Mouse (Mus musculus) megakaryocyte, embryonic 14.5 days (primary cell): ENCODE results near the gene Grwd1. TPM values are rescaled to one million over a fixed set of nuclear protein-coding genes. Genes with fewer than 3 reads are reported as not detected.

Experiments
- H3K27me3 ChIP-seq: replicated peaks from 2 replicates; pipeline ENCODE3; 2012; ENCODE audit warnings: inconsistent platforms
- H3K36me3 ChIP-seq: replicated peaks from 2 replicates; pipeline ENCODE3; 2012; ENCODE audit warnings: low read length, inconsistent platforms, mixed read lengths
- H3K4me1 ChIP-seq: 2 replicates; pipeline ENCODE4 v1.6.1; 2012; ENCODE audit warnings: inconsistent platforms
- H3K4me3 ChIP-seq: replicated peaks from 2 replicates; pipeline ENCODE3; 2012; ENCODE audit warnings: moderate library complexity, mild to moderate bottlenecking, inconsistent platforms
- H3K9me3 ChIP-seq: 2 replicates; pipeline ENCODE4 v1.6.1; 2012; ENCODE audit warnings: inconsistent platforms
- FLI1 ChIP-seq: IDR thresholded peaks from 2 replicates; pipeline ENCODE4 v1.6.1; 2012; ENCODE audit warnings: low read length, inconsistent platforms, mixed read lengths
- GATA1 ChIP-seq: IDR thresholded peaks from 3 replicates; pipeline ENCODE4 v1.6.1; 2012; ENCODE audit warnings: mixed read lengths, low read length, inconsistent platforms, borderline replicate concordance
- polyA plus RNA-seq: library from polyadenylated mRNA; stranded (reverse); fragments of >175 nt; gene quantifications from 2 replicates; pipeline ENCODE4 v1.2.3, GENCODE M21; 2012; ENCODE audit warnings: low replicate concordance; ENCODE audit not compliant: insufficient read depth

The Grwd1 gene
- polyA plus RNA-seq, 1 experiment, result 20.5 TPM

DNA sequence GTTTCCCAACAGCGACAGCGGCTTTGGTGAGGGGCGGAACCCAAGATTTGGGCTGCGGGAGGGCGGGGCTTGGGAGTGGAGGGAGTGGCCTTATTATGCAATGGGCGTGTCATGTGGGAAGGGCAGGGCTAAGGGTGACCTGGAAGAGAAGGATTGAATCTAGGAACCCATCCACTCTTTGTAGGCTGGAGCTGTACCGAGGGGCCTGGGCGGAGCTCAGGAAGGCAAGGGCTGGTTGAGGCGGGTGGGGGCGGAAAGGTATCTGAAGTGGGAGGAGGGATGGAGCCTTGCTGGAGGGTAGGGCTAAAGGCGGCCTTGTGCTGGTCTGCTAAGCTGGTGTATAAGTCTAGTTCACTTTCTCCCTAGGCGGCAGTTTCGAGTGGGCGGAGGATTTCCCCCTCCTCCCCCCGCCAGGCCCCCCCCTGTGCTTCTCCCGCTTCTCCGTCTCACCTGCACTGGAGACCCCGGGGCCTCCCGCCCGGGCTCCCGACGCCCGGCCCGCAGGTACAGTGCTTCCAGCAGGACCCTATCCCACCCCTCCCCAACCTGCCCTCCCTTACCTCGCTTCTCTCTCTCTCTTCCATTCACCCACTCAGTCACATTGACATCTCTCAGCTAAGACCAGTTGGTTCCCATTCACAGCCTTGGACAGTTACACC lies 30.1 kb downstream of the Grwd1 start:
- peak overlapping the region; percentile 92 for H3K4me3 ChIP-seq
- no peaks in the 10 kb centered on the region for H3K36me3 ChIP-seq
- H3K4me1 ChIP-seq, result peaks cover 40% of the 10 kb centered on the region
- TF ChIP-seq FLI1 (no peak), GATA1 (no peak)
- no peaks in the 10 kb centered on the region for H3K9me3 ChIP-seq
- H3K27me3 ChIP-seq, result peaks cover 61% of the 10 kb centered on the region

DNA sequence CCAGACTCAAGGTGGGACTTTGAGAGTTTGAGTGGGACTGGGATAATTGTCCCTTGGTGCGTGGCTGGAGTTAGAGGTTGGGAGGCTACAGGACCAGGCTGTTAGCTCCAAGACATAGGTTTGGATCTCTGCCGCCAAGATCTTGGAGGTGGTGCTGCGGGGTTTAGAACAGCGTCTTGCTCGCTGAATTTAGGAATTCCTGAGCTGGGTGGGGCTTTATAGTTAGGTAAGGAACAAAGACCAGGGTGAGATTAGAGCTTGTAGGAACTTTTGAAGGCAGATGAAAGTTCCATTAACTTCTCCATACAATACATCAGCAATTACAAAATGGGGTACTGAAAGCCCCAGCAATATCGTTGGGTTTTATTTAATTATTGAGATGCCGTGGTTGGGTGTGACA lies 30.7 kb downstream of the Grwd1 start:
- peak overlapping the region; percentile 92 for H3K4me3 ChIP-seq
- no peaks in the 10 kb centered on the region for H3K36me3 ChIP-seq
- H3K27me3 ChIP-seq, result peaks cover 64% of the 10 kb centered on the region
- H3K4me1 ChIP-seq, result peaks cover 40% of the 10 kb centered on the region
- TF ChIP-seq FLI1 (no peak), GATA1 (no peak)
- no peaks in the 10 kb centered on the region for H3K9me3 ChIP-seq

DNA sequence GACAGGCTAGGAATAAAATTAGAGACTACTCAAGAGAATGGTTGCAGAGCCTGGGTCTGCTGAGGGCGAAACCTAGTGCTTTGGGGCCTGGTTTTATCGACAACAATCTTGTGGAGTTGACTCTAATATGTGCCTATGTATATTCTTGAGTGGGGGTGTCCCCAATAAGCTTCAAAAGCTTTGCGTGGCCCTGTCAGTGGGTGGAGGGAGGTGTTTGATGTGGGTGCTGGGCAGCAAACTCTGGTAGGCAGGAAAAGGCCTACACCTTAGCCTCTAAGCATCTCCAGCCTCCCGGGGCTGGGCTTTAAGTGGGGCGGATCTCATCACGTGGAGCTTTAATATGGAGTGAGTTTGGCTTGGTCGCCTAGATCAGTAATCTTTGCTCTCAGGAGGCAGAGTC lies 31.8 kb downstream of the Grwd1 start:
- no peaks in the 10 kb centered on the region for H3K36me3 ChIP-seq
- TF ChIP-seq GATA1 (no peak), FLI1 (no peak)
- H3K9me3 ChIP-seq, result no peaks in the 10 kb centered on the region
- H3K27me3 ChIP-seq, result peaks cover 65% of the 10 kb centered on the region
- H3K4me1 ChIP-seq, result peaks cover 40% of the 10 kb centered on the region
- peak overlapping the region; percentile 92 for H3K4me3 ChIP-seq

DNA sequence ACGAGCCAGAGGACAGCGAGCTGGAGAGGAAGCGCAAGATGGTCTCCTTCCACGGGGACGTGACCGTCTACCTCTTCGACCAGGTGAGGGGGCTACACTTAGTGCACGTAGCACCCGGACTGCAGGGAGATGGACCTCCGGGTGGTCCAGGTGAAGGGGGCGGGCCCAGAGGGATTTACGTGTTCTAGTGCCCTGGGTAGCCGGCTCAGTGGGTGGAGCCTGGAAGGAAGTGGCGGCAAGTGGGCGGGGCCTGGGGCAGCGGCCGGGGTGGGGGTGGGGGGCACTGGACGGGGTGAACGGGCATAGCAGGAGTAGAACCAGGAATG lies 32.3 kb downstream of the Grwd1 start:
- Histone ChIP-seq H3K36me3 (no peaks in the 10 kb centered on the region), H3K4me1 (peaks cover 40% of the 10 kb centered on the region), H3K27me3 (peaks cover 69% of the 10 kb centered on the region), H3K9me3 (no peaks in the 10 kb centered on the region), H3K4me3 (peak overlapping the region; percentile 92)
- TF ChIP-seq FLI1 (no peak), GATA1 (no peak)

DNA sequence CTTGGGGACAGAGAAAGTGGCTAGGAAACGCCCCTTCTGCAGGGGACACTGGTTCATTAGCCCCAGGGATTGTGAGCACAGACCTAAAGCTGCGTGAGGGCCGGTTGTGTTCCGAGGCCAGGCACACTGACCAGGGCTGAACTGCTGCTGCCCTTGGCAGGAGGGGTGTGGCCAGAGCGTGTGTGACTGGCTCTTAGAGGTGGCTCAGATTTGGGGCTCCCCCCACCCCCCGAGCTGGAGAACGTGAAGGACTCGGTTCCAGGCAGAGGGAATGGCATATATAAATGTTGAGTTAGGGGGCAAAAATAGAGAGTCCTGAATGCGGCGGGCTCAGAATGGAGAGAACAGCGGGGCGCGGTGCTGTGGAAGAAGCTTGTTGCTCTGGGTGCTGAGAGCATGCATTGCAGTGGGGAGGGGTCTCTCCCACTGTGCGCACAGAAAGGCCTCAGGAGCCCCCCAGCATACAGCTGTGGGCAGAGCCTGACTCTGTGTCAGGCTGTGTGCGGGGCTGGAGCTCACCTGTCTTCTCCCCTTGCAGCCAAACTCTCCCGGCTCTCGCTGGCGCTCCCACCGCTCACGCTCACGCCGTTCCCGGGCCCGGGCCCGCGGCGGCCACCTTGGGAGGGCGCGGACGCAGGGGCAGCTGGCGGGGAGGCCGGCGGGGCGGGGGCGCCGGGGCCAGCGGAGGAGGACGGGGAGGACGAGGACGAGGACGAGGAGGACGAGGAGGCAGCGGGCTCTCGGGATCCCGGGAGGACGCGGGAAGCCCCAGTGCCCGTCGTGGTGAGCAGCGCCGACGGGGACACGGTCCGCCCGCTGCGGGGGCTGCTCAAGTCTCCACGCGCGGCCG lies 32.9 kb downstream of the Grwd1 start:
- Histone ChIP-seq H3K4me3 (peak overlapping the region; percentile 92), H3K9me3 (no peaks in the 10 kb centered on the region), H3K27me3 (peaks cover 74% of the 10 kb centered on the region), H3K36me3 (no peaks in the 10 kb centered on the region), H3K4me1 (peaks cover 40% of the 10 kb centered on the region)
- TF ChIP-seq FLI1 (no peak), GATA1 (no peak)

DNA sequence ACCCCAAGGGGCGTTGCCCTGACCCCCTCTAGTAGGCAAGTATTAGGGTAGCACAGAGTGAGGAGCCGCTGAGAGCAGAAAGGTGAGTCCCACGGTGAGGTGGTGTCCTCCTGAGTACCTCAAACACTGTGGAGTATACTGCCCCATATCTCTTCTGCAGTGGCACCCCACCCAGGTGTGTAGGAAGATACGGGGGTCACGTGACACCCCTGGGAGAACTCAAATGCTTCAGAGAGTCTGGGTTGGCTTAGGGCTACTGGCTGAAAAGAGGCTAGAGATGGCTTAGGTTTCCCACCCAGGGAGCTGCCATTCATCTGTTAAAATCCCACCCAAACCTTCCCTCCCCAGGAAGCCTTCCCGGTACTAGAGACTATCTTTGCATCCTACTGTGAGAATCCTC lies 33.8 kb downstream of the Grwd1 start:
- H3K9me3 ChIP-seq, result no peaks in the 10 kb centered on the region
- H3K27me3 ChIP-seq, result peaks cover 82% of the 10 kb centered on the region
- peaks cover 43% of the 10 kb centered on the region for H3K4me1 ChIP-seq
- TF ChIP-seq GATA1, result no peak
- no peak for TF ChIP-seq FLI1
- H3K4me3 ChIP-seq, result no peak overlapping the region
- H3K36me3 ChIP-seq, result no peaks in the 10 kb centered on the region

DNA sequence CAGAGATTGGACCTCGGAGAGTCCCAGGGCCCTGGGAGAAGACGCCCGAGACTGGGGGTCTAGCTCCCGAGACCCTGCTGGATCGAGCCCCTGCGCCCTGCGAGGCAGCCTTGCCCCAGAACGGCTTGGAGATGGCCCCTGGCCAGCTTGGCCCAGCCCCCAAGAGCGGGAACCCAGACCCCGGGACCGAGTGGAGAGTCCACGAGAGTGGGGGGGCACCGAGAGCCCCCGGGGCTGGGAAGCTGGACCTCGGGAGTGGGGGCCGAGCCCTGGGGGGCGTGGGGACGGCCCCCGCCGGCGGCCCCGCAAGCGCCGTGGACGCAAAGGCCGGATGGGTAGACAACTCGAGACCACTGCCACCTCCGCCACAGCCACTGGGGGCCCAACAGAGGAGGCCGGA lies 35.8 kb downstream of the Grwd1 start:
- peaks cover 9% of the 10 kb centered on the region for H3K9me3 ChIP-seq
- H3K27me3 ChIP-seq, result peaks cover 92% of the 10 kb centered on the region
- no peaks in the 10 kb centered on the region for H3K36me3 ChIP-seq
- TF ChIP-seq FLI1 (no peak), GATA1 (no peak)
- no peak overlapping the region for H3K4me3 ChIP-seq
- peaks cover 27% of the 10 kb centered on the region for H3K4me1 ChIP-seq

DNA sequence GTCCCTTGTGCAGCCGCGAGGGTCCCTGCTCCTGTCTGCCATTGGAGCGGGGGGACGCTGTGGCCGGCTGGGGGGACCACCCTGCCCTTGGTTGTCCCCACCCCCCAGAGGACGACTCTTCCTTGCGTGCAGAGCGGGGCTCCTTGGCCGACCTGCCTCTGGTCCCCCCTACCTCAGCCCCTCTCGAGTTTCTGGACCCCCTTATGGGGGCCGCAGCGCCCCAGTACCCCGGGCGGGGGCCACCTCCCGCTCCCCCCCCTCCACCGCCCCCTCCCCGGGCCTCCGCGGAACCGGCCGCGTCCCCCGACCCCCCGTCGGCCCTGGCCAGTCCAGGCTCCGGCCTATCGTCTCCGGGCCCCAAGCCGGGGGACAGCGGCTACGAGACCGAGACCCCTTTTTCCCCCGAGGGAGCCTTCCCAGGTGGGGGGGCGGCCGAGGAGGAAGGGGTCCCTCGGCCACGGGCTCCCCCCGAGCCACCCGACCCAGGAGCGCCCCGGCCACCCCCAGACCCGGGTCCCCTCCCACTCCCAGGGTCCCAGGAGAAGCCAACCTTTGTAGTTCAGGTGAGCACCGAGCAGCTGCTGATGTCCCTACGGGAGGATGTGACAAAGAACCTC lies 36.7 kb downstream of the Grwd1 start:
- Histone ChIP-seq H3K36me3 (no peaks in the 10 kb centered on the region), H3K4me3 (no peak overlapping the region), H3K27me3 (peaks cover 93% of the 10 kb centered on the region), H3K4me1 (peaks cover 26% of the 10 kb centered on the region), H3K9me3 (peaks cover 12% of the 10 kb centered on the region)
- TF ChIP-seq FLI1 (no peak), GATA1 (no peak)

DNA sequence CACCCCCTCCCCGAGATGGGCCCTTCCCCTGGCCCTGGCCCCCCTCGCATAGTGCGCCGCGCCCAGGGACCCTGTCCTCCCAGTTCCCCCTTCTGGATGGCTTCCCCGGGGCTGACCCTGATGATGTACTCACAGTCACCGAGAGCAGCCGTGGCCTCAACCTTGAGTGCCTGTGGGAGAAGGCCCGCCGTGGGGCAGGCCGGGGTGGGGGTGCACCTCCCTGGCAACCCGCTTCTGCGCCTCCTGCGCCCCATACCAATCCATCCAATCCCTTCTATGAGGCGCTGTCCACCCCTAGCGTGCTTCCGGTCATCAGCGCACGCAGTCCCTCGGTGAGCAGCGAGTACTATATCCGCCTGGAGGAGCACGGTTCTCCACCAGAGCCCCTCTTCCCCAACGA lies 37.5 kb downstream of the Grwd1 start:
- Histone ChIP-seq H3K4me3 (no peak overlapping the region), H3K36me3 (no peaks in the 10 kb centered on the region), H3K9me3 (peaks cover 12% of the 10 kb centered on the region), H3K4me1 (peaks cover 18% of the 10 kb centered on the region), H3K27me3 (peaks cover 92% of the 10 kb centered on the region)
- TF ChIP-seq FLI1, result no peak
- no peak for TF ChIP-seq GATA1
